Mouse (Mus musculus) retina, adult 2 months (tissue): ENCODE measurements around the gene Cd247.
"Not testable (repeated sequence)": the region's sequence is repeated elsewhere in the genome, so short reads cannot be mapped to it uniquely, and the experiment has no call there.

Experiments
- DNase-seq: peaks from one replicate; pipeline ENCODE4 v3.0.0-alpha.2; 2012; ENCODE audit warnings: low read depth, low spot score

Cd247 gene

GRCm38 (mm10) chr1:165788511-165788910, at the start of gene Cd247:
Gene Cd247 (plus strand): TSS chr1:165788681.
- DNase-seq, result no peak

DNA sequence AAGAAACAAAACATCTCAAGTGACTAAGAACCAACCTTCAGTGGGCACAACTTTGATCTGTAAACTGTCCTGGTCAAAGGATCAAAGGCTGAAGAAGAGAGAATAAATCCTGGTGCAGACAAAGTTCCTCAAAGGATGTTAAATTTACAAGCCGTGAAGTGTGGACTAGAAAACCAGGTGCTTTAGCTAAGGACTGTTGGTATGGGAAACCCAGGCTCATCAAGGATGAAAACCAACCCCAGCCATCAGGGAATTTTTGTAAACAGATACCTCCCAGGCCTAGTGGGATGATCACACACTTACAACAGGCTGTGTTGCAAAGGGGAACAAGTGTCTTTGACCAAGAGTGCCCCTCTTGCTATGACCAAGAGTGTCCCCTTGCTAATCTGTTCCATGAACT, 49.5 kb upstream of the Cd247 start:
- DNase-seq, result no peak

DNA sequence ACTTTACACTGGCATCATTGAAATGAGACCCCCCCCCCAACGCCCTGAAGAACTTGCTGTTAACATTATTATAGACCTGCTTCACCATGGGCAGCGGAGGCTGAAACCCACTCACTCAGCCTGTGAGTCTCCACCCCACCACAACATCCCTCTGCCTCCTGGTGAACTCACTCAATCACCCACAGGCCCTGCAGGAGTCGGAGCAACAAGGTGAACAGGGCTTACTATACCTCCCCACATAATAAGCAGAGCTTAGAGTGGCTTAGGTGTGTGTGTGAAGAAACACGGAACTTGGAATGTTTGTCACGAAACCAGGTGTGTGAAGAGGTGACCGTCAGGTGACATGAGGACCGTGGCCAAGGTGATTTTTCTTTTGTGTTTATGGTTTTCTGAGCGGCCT, 46.5 kb upstream of the Cd247 start:
- no peak for DNase-seq

DNA sequence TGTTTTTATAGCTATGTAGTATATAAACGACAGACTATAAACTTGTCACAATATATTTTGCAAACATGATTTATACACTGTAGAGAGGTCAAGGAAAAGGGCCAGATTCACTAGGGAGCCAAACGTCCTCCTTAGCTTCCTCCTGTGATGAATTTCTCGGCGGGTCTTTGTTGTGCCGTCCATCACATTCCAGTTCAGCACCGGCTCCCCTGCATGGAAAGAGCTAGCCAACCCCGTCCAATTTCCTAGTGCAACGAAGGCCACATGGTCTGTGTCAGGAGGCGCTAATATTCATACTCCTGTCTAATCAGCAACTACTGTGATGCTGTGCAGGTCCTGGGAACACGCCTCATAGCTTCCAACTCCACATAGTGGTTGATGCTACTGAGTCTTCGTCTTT, 40.4 kb upstream of the Cd247 start:
- DNase-seq, result no peak

- DNase-seq, result no peak
Observed at GRCm38 (mm10) chr1:165751142-165751541, 37.3 kb upstream of the Cd247 start.

DNA sequence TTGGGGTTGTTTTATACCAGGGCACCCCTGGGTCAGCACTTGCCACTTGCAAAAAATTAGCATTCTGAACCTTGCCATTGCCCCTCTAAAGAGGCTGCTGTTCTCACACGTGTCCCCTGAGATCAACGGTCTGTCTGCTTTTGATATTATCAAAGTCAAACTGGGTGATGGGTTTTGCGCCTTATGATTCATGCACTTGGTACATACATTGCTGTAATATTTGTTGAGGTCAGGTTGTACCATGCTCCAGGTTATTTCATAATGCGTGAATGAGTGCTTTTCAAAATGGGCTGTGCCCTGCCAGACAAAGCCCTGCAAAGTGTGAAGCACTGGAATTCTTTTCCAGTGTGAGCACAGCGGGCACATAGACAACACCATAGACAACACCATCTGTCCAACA, 36.6 kb upstream of the Cd247 start:
- no peak for DNase-seq

GRCm38 (mm10) chr1:165754205-165754604, 34.3 kb upstream of the Cd247 start:
- no peak for DNase-seq

DNA sequence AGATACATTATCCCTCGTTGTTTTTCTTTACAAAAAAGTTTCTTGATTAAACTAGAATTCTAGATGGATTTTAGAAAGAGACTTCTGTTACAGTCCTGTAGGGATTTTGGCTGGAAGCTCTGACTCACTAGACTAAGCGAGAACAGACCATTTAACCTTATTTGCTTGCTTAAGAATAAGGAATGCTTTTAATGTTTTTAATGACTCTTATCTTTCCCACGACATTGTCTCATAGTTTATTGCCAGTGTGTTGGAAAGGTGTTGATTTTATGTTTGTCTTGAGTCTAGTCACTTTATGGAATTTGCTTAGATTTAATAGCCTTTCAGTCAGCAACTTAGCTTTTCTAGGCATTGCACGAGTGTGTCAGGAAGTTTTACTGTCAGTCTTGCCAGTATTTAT, 33.3 kb upstream of the Cd247 start:
- no peak for DNase-seq

DNA sequence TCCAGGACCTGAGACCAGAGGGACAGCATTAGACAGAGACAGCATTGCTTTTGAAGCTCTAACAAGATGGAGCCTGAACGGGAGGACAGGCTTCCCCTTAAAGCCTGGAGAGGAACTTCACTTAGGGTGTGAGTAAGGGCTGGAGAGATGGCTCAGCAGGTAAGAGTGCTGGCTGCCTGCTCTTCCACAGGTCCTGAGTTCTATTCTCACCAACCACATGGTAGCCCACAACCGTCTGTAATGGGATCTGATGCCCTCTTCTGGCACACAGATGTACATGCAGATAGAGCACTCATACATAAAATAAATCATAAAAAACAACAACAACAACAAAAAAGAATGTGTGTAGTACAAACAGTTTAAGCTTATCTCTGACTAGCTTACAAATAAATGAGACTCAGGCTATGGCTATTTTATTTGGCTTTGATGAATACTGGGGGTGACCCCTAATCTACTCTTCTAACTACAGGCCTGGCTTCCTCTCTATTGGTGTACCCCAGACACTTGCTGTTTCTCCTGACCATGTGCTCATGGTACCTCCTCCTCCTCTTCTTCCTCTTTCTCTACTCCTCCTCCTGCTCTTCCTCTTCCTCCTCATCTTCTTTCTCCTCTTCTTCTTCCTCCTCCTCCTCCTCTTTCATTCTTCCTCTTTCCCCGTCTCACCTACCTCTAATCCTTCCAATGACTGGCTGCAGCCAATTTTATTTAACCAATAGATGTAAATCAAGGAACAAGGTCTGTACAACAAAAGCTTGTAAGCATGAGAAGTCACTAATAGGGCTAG, 26.8 kb upstream of the Cd247 start:
- DNase-seq, result no peak

DNA sequence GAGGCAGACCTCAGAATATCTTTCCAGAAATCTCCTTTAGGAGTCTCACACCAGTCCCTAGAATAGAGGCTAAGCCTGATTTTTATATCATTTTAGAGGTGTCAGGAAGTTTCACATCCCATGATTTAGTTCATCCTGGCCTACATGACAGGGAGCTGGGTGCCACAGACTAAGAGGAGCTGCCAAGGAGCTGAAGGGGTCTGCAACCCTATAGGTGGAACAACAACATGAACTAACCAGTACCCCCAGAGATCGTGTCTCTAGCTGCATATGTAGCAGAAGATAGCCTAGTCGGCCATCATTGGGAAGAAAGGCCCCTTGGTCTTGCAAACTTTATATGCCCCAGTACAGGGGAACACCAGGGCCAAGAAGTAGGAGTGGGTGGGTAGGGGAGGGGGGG, 26.0 kb upstream of the Cd247 start:
- DNase-seq, result not testable (repeated sequence)

DNA sequence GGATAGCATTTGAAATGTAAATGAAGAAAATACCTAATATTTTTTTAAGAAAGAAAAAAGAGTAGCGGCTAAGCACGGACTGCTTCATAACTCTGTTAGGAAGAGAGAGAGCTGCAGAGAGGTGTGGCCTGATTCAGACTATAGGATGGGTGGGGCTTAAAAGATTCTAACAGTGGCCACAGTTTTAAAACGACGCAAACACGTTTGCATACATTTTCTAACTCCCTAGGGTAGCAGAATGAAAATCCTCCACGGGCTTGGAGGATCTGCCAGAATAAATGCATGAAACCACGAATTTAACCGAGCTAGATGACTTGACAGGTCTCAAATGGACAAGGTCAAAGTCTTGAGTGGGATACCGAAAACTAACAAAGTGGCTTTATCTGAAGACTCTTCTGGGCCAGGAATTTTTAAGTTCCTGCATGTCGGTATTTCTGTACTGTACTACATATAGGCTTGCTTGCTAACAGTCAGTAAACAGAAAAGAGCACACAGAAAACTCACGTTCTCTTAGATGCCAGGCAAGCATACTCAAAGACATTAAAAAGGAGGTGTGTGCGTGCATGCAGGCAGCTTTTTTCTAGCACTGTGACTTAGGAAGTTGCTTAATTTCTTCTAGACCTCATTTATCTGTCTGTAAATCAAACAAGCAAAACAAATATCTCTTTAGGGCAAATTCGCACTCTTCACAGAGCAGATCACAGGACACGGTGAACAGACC, 25.4 kb upstream of the Cd247 start:
- DNase-seq, result no peak

- DNase-seq, result peak; percentile 75
Observed at GRCm38 (mm10) chr1:165763635-165764372, 24.7 kb upstream of the Cd247 start, which contains the start of gene Creg1. Gene Creg1 (plus strand): TSS chr1:165763746.

DNA sequence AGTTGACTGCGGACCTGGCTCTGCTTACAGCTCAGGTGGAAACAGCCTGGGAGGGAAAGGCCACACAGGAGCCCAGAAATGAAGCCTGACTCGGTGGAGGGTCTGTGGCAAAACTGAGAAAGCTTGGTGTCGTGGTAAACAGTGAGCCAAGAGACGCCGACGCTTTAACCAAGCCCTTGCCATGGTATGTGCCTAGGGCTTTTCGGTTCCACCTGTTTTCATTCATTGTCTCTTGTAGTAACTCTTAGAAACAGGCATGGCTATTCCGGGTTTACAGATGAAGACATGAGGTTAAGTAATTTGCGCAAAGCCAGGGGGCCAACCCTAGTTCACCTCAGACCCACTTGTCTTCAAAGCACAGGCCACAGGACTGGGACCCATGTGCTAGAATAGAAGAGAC, 23.9 kb upstream of the Cd247 start:
- DNase-seq, result no peak

GRCm38 (mm10) chr1:165765041-165765440, 23.4 kb upstream of the Cd247 start:
- DNase-seq, result no peak

DNA sequence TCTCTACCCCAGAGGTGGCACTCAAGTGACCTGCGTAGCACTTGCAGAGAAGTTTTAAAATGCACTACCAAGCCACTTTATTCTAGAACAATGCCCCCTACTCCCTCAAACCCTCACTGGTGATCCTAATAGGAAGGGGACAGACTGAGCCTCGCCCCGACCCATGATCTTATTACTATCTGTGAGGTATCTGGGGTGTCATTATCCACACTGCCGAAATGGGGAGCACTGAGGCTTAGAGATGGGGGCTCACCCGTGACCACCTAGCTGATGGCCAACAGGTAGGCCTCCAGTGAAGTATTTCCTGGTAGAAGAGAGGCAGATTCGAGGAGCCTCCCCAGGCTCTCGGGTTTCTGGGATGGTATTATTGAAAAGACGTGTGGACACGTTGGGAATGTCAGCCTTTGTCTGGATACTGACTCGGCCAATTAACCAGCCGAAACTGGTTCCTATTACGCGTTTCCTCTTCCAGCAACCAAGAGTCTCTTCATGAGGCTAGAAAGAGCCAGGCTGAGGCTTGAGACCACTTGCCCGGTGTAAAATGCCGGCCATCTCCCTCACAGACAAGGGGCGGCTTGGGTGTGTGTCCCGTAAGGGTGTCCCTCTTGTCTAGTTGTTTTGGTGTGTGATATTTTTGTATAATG, 22.7 kb upstream of the Cd247 start:
- DNase-seq, result no peak

DNA sequence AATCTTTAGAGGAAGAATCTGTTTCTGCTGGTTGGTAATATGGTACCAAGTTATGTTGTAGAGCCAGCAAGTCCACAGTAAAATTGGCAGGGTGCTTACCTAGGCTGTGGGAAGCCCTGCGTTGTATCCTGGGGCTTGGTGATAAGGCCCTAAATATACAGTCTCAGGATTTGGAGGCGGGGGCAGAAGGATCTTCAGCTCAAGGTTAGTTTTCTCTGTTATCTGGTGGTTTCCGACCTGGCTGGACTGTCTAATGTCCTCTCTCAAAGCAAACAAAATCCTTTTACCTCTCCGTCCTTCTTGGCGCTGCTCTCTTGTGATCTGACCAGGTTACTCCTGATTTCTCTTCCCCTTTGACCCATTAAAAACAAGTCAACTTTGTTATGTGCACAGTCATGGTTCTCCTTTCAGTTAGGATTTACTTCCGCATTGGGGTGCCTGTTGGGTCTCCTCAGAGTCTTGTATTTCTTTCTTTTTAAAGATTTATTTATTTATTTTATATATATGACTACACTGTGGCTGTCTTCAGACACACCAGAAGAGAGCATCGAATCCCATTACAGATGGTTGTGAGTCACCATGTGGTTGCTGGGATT, 22.1 kb upstream of the Cd247 start:
- DNase-seq, result no peak

- DNase-seq, result no peak
Observed at GRCm38 (mm10) chr1:165768894-165769512, 19.5 kb upstream of the Cd247 start.

- no peak for DNase-seq
Observed at GRCm38 (mm10) chr1:165770181-165770759, 18.2 kb upstream of the Cd247 start.

GRCm38 (mm10) chr1:165771491-165771897, 17.0 kb upstream of the Cd247 start:
- no peak for DNase-seq

GRCm38 (mm10) chr1:165771998-165772397, 16.5 kb upstream of the Cd247 start:
- DNase-seq, result no peak
